Mouse (Mus musculus) heart, postnatal 0 days (tissue): ENCODE measurements around the gene Tctex1d2.

ENCODE experiments used
- CTCF ChIP-seq: IDR thresholded peaks from 2 replicates; pipeline ENCODE4 v1.5.1; 2016; ENCODE audit warnings: antibody characterized with exemption, control low read depth, low read depth
- EP300 ChIP-seq: IDR thresholded peaks from 2 replicates; pipeline ENCODE4 v1.6.1; 2016; ENCODE audit warnings: antibody characterized with exemption, low read depth

GRCm38 (mm10) chr16:32436657-32437056 lies 17.2 kb downstream of the Tctex1d2 start:
- TF ChIP-seq CTCF (no peak), EP300 (no peak)
